Mouse (Mus musculus) megakaryocyte, adult 5-6 weeks (primary cell): Measurements from ENCODE around the gene Pik3c2b. TPM values are rescaled to one million over a fixed set of nuclear protein-coding genes. Genes with fewer than 3 reads are reported as not detected.

Experiments used
- ATAC-seq: 2 replicates; pipeline ENCODE4 v1.8.0; 2016; ENCODE audit warnings: mild to moderate bottlenecking, inconsistent platforms; ENCODE audit not compliant: poor library complexity, severe bottlenecking
- total RNA-seq, 2 experiments: library from RNA; stranded (forward) in 1 of 2; stranded (reverse) in 1 of 2; fragments of 153-499, 151-499 nt in 1 of 2; fragments of 221-1000, 200-1000 nt in 1 of 2; gene quantifications; 2 replicates each; pipeline versions ENCODE4 v1.2.3 to v1.2.4; 2015 to 2017

Gene Pik3c2b
- total RNA-seq, 2 experiments from 2014 or later, result 0.48 to 0.67 TPM

- peak; percentile 20 for ATAC-seq
Measured at GRCm38 (mm10) chr1:133131561-133131905, 86.1 kb downstream of the Pik3c2b start.

- no peak for ATAC-seq
Measured at GRCm38 (mm10) chr1:133131936-133132335, 86.5 kb downstream of the Pik3c2b start.

GRCm38 (mm10) chr1:133132388-133133326 is 87.2 kb downstream of the Pik3c2b start:
- ATAC-seq, result no peak

- ATAC-seq, result peak; percentile 15
Measured at GRCm38 (mm10) chr1:133133425-133133824, 88.0 kb downstream of the Pik3c2b start.

- no peak for ATAC-seq
Measured at GRCm38 (mm10) chr1:133134071-133134470, 88.6 kb downstream of the Pik3c2b start.

- ATAC-seq, result no peak
Measured at GRCm38 (mm10) chr1:133134881-133135280, 89.4 kb downstream of the Pik3c2b start.

GRCm38 (mm10) chr1:133135808-133136207 is 90.3 kb downstream of the Pik3c2b start:
- ATAC-seq, result no peak

- no peak for ATAC-seq
Measured at GRCm38 (mm10) chr1:133138401-133138800, 92.9 kb downstream of the Pik3c2b start.

GRCm38 (mm10) chr1:133146014-133147009 is 100.8 kb downstream of the Pik3c2b start:
- ATAC-seq, result peak; percentile 96

GRCm38 (mm10) chr1:133147324-133147723 is 101.9 kb downstream of the Pik3c2b start:
- no peak for ATAC-seq

- no peak for ATAC-seq
Measured at GRCm38 (mm10) chr1:133148122-133148521, 102.7 kb downstream of the Pik3c2b start.

- no peak for ATAC-seq
Measured at GRCm38 (mm10) chr1:133150556-133150955, 105.1 kb downstream of the Pik3c2b start.

GRCm38 (mm10) chr1:133152213-133152612 is 106.7 kb downstream of the Pik3c2b start:
- no peak for ATAC-seq

- ATAC-seq, result no peak
Measured at GRCm38 (mm10) chr1:133155270-133155669, 109.8 kb downstream of the Pik3c2b start.

Other genes starting within 250 kb of the Pik3c2b start
- 0.07 TPM in 1 of 2 replicates, not detected in the other for gene Lrrn2, start 165.4 kb upstream of the Pik3c2b start, total RNA-seq (2015)
- gene Lrrn2, start 165.4 kb upstream of the Pik3c2b start, total RNA-seq (2017), result not detected in 2 replicates
- gene Mdm4, start 15.1 kb upstream of the Pik3c2b start, total RNA-seq (2015), result 66.6 and 69.0 TPM in 2 replicates
- 88.5 and 97.9 TPM in 2 replicates for gene Mdm4, start 15.1 kb upstream of the Pik3c2b start, total RNA-seq (2017)
- 68.0 and 75.8 TPM in 2 replicates for gene Ppp1r15b, start 85.5 kb downstream of the Pik3c2b start, total RNA-seq (2015)
- gene Ppp1r15b, start 85.5 kb downstream of the Pik3c2b start, total RNA-seq (2017), result 124 and 135 TPM in 2 replicates
- gene Plekha6, start 118.5 kb downstream of the Pik3c2b start, total RNA-seq (2015), result 0.11 and 0.21 TPM in 2 replicates
- gene Plekha6, start 118.5 kb downstream of the Pik3c2b start, total RNA-seq (2017), result 0.15 and 0.33 TPM in 2 replicates